9 mouse cellular contexts compared by ENCODE assay signal in genomic region chr5:50034231-50034630, GRCm38 (mm10). TPM values are rescaled to one million over a fixed set of nuclear protein-coding genes. Genes with fewer than 3 reads are reported as not detected.
A peak's percentile ranks its signal among the peaks of the same experiment; 100 is the strongest.
DNase-seq lines count a peak whose midpoint lies in the region; ATAC-seq and TF ChIP-seq lines count a peak whose summit lies in the region.
"Had no signal": no experiment of that assay in that cellular context is flagged by ENCODE, and none has a peak within 500 bp of the region (broad histone marks: within the 10 kb centered on the region; RNA-seq: fewer than 3 reads in every experiment).

No protein-coding gene starts in this region.

- peak; percentile 9 for DNase-seq in embryo, embryonic 11.5 days (ENCODE audit: low read depth, low spot score)
- DNase-seq in embryo, embryonic 9.5 days (ENCODE audit: extremely low spot score): no peak
- DNase-seq in adrenal gland, postnatal 10 days: peak; percentile 48
- peak; percentile 58 to 71 for DNase-seq in kidney, postnatal 25 days
- DNase-seq in spleen, adult 12 weeks (ENCODE audit: low spot score): no peak
- no peak for DNase-seq in layer of hippocampus, adult 2 months (ENCODE audit: low spot score in 2 of 2)
- DNase-seq in thymus, postnatal 0 days (ENCODE audit: low spot score): no peak
- DNase-seq: thymus, postnatal 4 days had no signal

- H3K27me3 ChIP-seq in heart, embryonic 13.5 days (replicated peaks): no peaks in the 10 kb centered on the region

- H3K27ac ChIP-seq in heart, embryonic 13.5 days (replicated peaks): peak overlapping the region; percentile 87
- no peak overlapping the region for H3K27ac ChIP-seq in layer of hippocampus, adult 2 months

- H3K36me3 ChIP-seq in heart, embryonic 13.5 days: no peaks in the 10 kb centered on the region

- TF ChIP-seq CTCF in layer of hippocampus, adult 2 months (conservative IDR thresholded peaks at IDR 0.05): no peak

- H3K4me3 ChIP-seq in heart, embryonic 13.5 days: no peak overlapping the region
- H3K4me3 ChIP-seq in layer of hippocampus, adult 2 months: no peak overlapping the region

- peak overlapping the region; percentile 39 for H3K4me2 ChIP-seq in heart, embryonic 13.5 days

- no peak for ATAC-seq in heart, embryonic 13.5 days (ENCODE audit: extremely low read depth, insufficient number of reproducible peaks, low FRiP score, low TSS enrichment)

- H3K9me3 ChIP-seq in heart, embryonic 13.5 days: no peaks in the 10 kb centered on the region

- H3K4me1 ChIP-seq in heart, embryonic 13.5 days: peaks cover 60% of the 10 kb centered on the region

- 29% methylated on average over 6 of the region's 6 CpGs for WGBS in heart, embryonic 13.5 days

- peak overlapping the region; percentile 34 for H3K9ac ChIP-seq in heart, embryonic 13.5 days

RNA-seq across cellular contexts. Expression of gene Adgra3, which starts 24.6 kb away (rescaled TPM):
- 10 to 100 TPM; 33.2 to 36.7 TPM for total RNA-seq in adrenal gland, postnatal 10 days (2021)
- 13.9 and 14.8 TPM in 2 replicates for polyA plus RNA-seq in heart, embryonic 13.5 days (2015; fragmentation: Nextera tagmentation; extraction: Ambion mirVana)
- total RNA-seq in layer of hippocampus, adult 2 months (2021): 10 to 100 TPM; 14.5 to 21.6 TPM
- 2.7 and 3.1 TPM in 2 replicates for polyA plus RNA-seq in thymus, postnatal 0 days (2015; fragmentation: Nextera tagmentation; extraction: Ambion mirVana)

Comparison
In these comparisons a context has a peak if more than half of its experiments do, and no peak if none do; other contexts are left out.
1. DNase-seq: peak in embryo, embryonic 11.5 days (single experiment), adrenal gland, postnatal 10 days (single experiment) and kidney, postnatal 25 days (2 of 2); none in embryo, embryonic 9.5 days (single experiment), spleen, adult 12 weeks (single experiment), layer of hippocampus, adult 2 months (0 of 2) and thymus, postnatal 0 days (single experiment).